Mouse (Mus musculus) embryonic stem cell, embryonic (primary cell): ENCODE results near the gene Mad2l1bp.

Source experiments
- CTCF ChIA-PET, 4 experiments: fragments of 300-600 bp in 2 of 4; fragments of 350-600 bp in 2 of 4; sonication (Branson Sonifier 250); formaldehyde crosslinking; loops; one replicate each; lab custom pipeline; 2022; ENCODE audit warnings: inconsistent platforms in 2 of 4; lab: Charles Lee
- POLR2A ChIA-PET, 4 experiments: fragments of 300-600 bp in 2 of 4; fragments of 350-600 bp in 2 of 4; sonication (Branson Sonifier 250); formaldehyde crosslinking; loops; one replicate each; lab custom pipeline; 2022; ENCODE audit warnings: antibody characterized with exemption in 4 of 4, inconsistent platforms in 1 of 4; lab: Charles Lee

Gene Mad2l1bp

GRCm38 (mm10) chr17:46152847-46153782 is at the start of gene Mad2l1bp:
Mad2l1bp (minus strand) TSS chr17:46153553.
- POLR2A ChIA-PET = interaction anchor here (0.6 to 3.3 kb wide), 77 partner anchors 8 to 1386 kb away, joined by 3 to 60 read pairs (median 4); partner anchors contain the start of genes Rsph9 (in 3 of the 4), Mrps18a (in 2 of the 4), Polh (in 2 of the 4) and Vegfa (in 2 of the 4)
- CTCF ChIA-PET = interaction anchor here in 2 of 4 experiments (0.6 to 1.8 kb wide), 20 partner anchors 8 to 1541 kb away, joined by 3 to 19 read pairs (median 3); partner anchors contain the start of genes Gm21981 (in 1 of the 2) and Rsph9 (in 1 of the 2)

GRCm38 (mm10) chr17:46203078-46203477 is 49.7 kb upstream of the Mad2l1bp start:
- ChIA-PET POLR2A (interaction anchor here (0.5 to 4.0 kb wide), 45 partner anchors 8 to 477 kb away, joined by 3 to 35 read pairs (median 5); partner anchors contain the start of genes Polr1c (in 3 of the 4), Yipf3 (in 3 of the 4), Abcc10 (in 1 of the 4) and Cul9 (in 1 of the 4)), CTCF (interaction anchor here in 3 of 4 experiments (0.6 to 1.8 kb wide), 9 partner anchors 21 to 468 kb away, joined by 3 to 5 read pairs (median 4); partner anchors contain the start of genes Abcc10 (in 1 of the 3) and Gtpbp2 (in 1 of the 3))

GRCm38 (mm10) chr17:46202421-46203071 is 49.2 kb upstream of the Mad2l1bp start, which contains the start of the genes Polh and Xpo5:
Polh (minus strand) TSS chr17:46202645.
Xpo5 (plus strand) TSS chr17:46202782.
- POLR2A ChIA-PET = interaction anchor here (0.5 to 4.0 kb wide), 59 partner anchors 8 to 913 kb away, joined by 3 to 35 read pairs (median 5); partner anchors contain the start of genes Polr1c (in 3 of the 4), Yipf3 (in 3 of the 4), Gtpbp2 (in 2 of the 4) and Abcc10 (in 1 of the 4)
- CTCF ChIA-PET = interaction anchor here in 3 of 4 experiments (0.6 to 1.8 kb wide), 9 partner anchors 20 to 467 kb away, joined by 3 to 18 read pairs (median 4); partner anchors contain the start of genes Abcc10 (in 1 of the 3) and Gtpbp2 (in 1 of the 3)

- ChIA-PET POLR2A (interaction anchor here in 3 of 4 experiments (0.6 to 4.0 kb wide), 15 partner anchors 9 to 74 kb away, joined by 3 to 26 read pairs (median 5); partner anchors contain the start of genes Polr1c (in 2 of the 3), Yipf3 (in 2 of the 3), Gtpbp2 (in 1 of the 3) and Mad2l1bp (in 1 of the 3)), CTCF (interaction anchor here in 3 of 4 experiments (0.6 to 0.7 kb wide), 3 partner anchors 26 to 65 kb away, joined by 3 to 4 read pairs (median 3); no protein-coding TSS in a partner anchor)
Measured at GRCm38 (mm10) chr17:46201151-46201550, 47.8 kb upstream of the Mad2l1bp start.

- CTCF ChIA-PET = no interaction called here
- POLR2A ChIA-PET = no interaction called here
Measured at GRCm38 (mm10) chr17:46188829-46189228, 35.5 kb upstream of the Mad2l1bp start.

- ChIA-PET POLR2A (interaction anchor here in 3 of 4 experiments (0.6 to 4.3 kb wide), 7 partner anchors 8 to 449 kb away, joined by 3 to 23 read pairs (median 4); partner anchors contain the start of genes Polh (in 1 of the 3) and Xpo5 (in 1 of the 3)), CTCF (interaction anchor here in 3 of 4 experiments (0.6 to 1.2 kb wide), 9 partner anchors 9 to 1284 kb away, joined by 3 to 4 read pairs (median 3); partner anchors contain the start of genes Cul9 (in 1 of the 3), Gtpbp2 (in 1 of the 3), Polh (in 1 of the 3) and Xpo5 (in 1 of the 3))
Measured at GRCm38 (mm10) chr17:46182273-46182672, 28.9 kb upstream of the Mad2l1bp start.

- POLR2A ChIA-PET = interaction anchor here in 3 of 4 experiments (0.5 to 5.5 kb wide), 18 partner anchors 8 to 424 kb away, joined by 3 to 30 read pairs (median 4); partner anchors contain the start of genes Gtpbp2 (in 2 of the 3), Abcc10 (in 1 of the 3) and Mad2l1bp (in 1 of the 3)
- CTCF ChIA-PET = interaction anchor here in 3 of 4 experiments (0.6 to 1.9 kb wide), 17 partner anchors 9 to 545 kb away, joined by 3 to 6 read pairs (median 3); partner anchors contain the start of genes Gtpbp2 (in 1 of the 3), Mad2l1bp (in 1 of the 3) and Vegfa (in 1 of the 3)
Measured at GRCm38 (mm10) chr17:46170538-46170937, 17.2 kb upstream of the Mad2l1bp start.

- ChIA-PET CTCF (interaction anchor here in 1 of 4 experiments (0.9 to 1.3 kb wide), 3 partner anchors 420 to 438 kb away, joined by 3 to 5 read pairs (median 4); no protein-coding TSS in a partner anchor), POLR2A (interaction anchor here in 3 of 4 experiments (1.0 to 2.4 kb wide), 5 partner anchors 9 to 74 kb away, joined by 3 to 6 read pairs (median 3); partner anchors contain the start of gene Mad2l1bp (in 1 of the 3))
Measured at GRCm38 (mm10) chr17:46168768-46169167, 15.4 kb upstream of the Mad2l1bp start.

- ChIA-PET CTCF (interaction anchor here in 1 of 4 experiments (0.6 to 1.4 kb wide), 4 partner anchors 36 to 437 kb away, joined by 3 to 5 read pairs (median 4); no protein-coding TSS in a partner anchor), POLR2A (interaction anchor here in 3 of 4 experiments (0.6 to 2.9 kb wide), 6 partner anchors 8 to 72 kb away, joined by 3 to 11 read pairs (median 4); partner anchors contain the start of genes Mad2l1bp (in 2 of the 3), Polh (in 1 of the 3) and Xpo5 (in 1 of the 3))
Measured at GRCm38 (mm10) chr17:46168318-46168717, 15.0 kb upstream of the Mad2l1bp start.

- ChIA-PET CTCF (interaction anchor here (0.6 to 1.4 kb wide), 11 partner anchors 8 to 436 kb away, joined by 3 to 6 read pairs (median 3); partner anchors contain the start of genes 1600014C23Rik (in 1 of the 4), Mad2l1bp (in 1 of the 4) and Rsph9 (in 1 of the 4)), POLR2A (interaction anchor here in 3 of 4 experiments (0.9 to 2.9 kb wide), 9 partner anchors 9 to 436 kb away, joined by 3 to 11 read pairs (median 4); partner anchors contain the start of genes Mad2l1bp (in 2 of the 3), Polh (in 1 of the 3) and Xpo5 (in 1 of the 3))
Measured at GRCm38 (mm10) chr17:46167014-46167413, 13.7 kb upstream of the Mad2l1bp start.

GRCm38 (mm10) chr17:46166270-46166669 is 12.9 kb upstream of the Mad2l1bp start:
- CTCF ChIA-PET = interaction anchor here in 2 of 4 experiments (0.6 to 1.2 kb wide), 4 partner anchors 9 to 675 kb away, joined by 3 to 6 read pairs (median 4); no protein-coding TSS in a partner anchor
- POLR2A ChIA-PET = interaction anchor here in 2 of 4 experiments (0.8 to 2.9 kb wide), 6 partner anchors 10 to 86 kb away, joined by 3 to 11 read pairs (median 4); partner anchors contain the start of gene Mad2l1bp (in 2 of the 2)

GRCm38 (mm10) chr17:46165460-46165859 is 12.1 kb upstream of the Mad2l1bp start:
- CTCF ChIA-PET = no interaction called here
- POLR2A ChIA-PET = interaction anchor here in 2 of 4 experiments (0.5 to 3.7 kb wide), 4 partner anchors 12 to 49 kb away, joined by 3 to 20 read pairs (median 8); partner anchors contain the start of gene Mad2l1bp (in 2 of the 2)

GRCm38 (mm10) chr17:46164791-46165190 is 11.4 kb upstream of the Mad2l1bp start:
- ChIA-PET CTCF (interaction anchor here in 1 of 4 experiments (0.5 kb wide), 1 partner anchor 62 kb away, joined by 8 read pairs; no protein-coding TSS in a partner anchor), POLR2A (interaction anchor here in 2 of 4 experiments (0.5 to 3.7 kb wide), 3 partner anchors 11 to 134 kb away, joined by 3 to 20 read pairs (median 4); partner anchors contain the start of gene Mad2l1bp (in 2 of the 2))

GRCm38 (mm10) chr17:46164301-46164700 is 10.9 kb upstream of the Mad2l1bp start:
- ChIA-PET POLR2A (interaction anchor here in 3 of 4 experiments (0.6 to 3.7 kb wide), 5 partner anchors 11 to 432 kb away, joined by 3 to 20 read pairs (median 4); partner anchors contain the start of gene Mad2l1bp (in 1 of the 3)), CTCF (interaction anchor here in 1 of 4 experiments (0.5 kb wide), 1 partner anchor 63 kb away, joined by 8 read pairs; no protein-coding TSS in a partner anchor)

- ChIA-PET POLR2A (interaction anchor here in 3 of 4 experiments (0.8 to 4.1 kb wide), 9 partner anchors 9 to 82 kb away, joined by 3 to 30 read pairs (median 8); partner anchors contain the start of genes Mad2l1bp (in 3 of the 3) and Rsph9 (in 1 of the 3)), CTCF (interaction anchor here in 2 of 4 experiments (1.0 to 1.1 kb wide), 2 partner anchors 57 to 500 kb away, joined by 3 read pairs; no protein-coding TSS in a partner anchor)
Measured at GRCm38 (mm10) chr17:46162951-46163421, 9.6 kb upstream of the Mad2l1bp start.
